Mouse (Mus musculus): ENCODE measurements around the gene Flcn.

DNA sequence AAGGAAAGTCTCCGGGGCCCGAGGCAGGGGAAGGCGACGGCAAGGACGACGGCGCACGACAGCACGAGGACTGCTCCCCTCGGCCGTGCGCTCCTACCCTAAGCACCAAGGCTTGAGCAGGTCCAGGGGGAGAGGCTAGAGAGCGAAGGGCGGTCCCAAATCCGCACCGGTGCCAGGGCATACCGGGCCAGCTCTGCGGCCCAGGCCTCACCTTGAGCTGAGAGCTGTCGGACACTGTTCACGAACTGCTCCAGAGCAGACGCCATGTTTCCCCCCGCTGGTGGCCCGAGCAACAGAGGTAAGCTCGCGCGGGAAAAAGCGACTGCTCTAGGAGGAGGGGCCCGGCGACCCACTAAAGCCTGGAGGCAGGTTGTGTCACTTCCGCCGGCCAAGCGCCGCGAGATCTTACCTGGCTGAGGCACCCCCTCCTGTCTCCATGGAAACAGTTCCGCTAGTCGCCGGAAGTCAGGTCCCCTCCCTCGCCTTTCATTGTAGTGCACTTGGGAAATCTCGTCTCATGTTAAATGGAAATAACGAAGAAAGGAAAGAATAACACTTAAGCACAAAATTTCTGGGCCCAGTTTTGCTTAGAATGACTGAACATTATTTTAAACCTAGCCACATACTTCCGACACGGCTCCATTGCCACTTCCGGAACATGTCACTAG lies 29.8 kb upstream of the Flcn start, which contains the start of gene Cops3:
- TF ChIP-seq CTCF (IDR thresholded peaks at IDR 0.05; ENCODE audit: insufficient read depth, low read length), result no peak
- peak; percentile 66; the same call in 1 of the 2 replicates for TF ChIP-seq POLR2A (IDR thresholded peaks at IDR 0.05; ENCODE audit: borderline replicate concordance, extremely low read depth, low read depth, low read length)

All from lung, adult 2 months (tissue).